Mouse (Mus musculus) MEL (cell line): ENCODE results near the gene Ncoa3. TPM values are rescaled to one million over a fixed set of nuclear protein-coding genes. Genes with fewer than 3 reads are reported as not detected.
A peak's percentile ranks its signal among the peaks of the same experiment; 100 is the strongest.

ENCODE experiments used
- DNase-seq: peaks from one replicate; pipeline ENCODE4 v3.0.0; 2011; ENCODE audit warnings: low read depth, low spot score
- H3K27ac ChIP-seq: 2 replicates; pipeline ENCODE4 v1.5.1; 2012; ENCODE audit warnings: low read depth, mild to moderate bottlenecking, control low read depth, low read length, moderate library complexity; ENCODE audit not compliant: control insufficient read depth
- H3K27me3 ChIP-seq, 2 experiments: fragments of 150-350 bp in 1 of 2; sonication (generic) in 1 of 2; 2 replicates each; pipeline ENCODE4 v1.6.1; 2012; ENCODE audit warnings: low read length in 2 of 2, mild to moderate bottlenecking in 2 of 2, improper control_type of control experiment in 1 of 2, moderate library complexity in 1 of 2; ENCODE audit not compliant: insufficient read depth in 2 of 2, control insufficient read depth in 1 of 2
- H3K36me3 ChIP-seq, 2 experiments: 2 replicates each; pipeline ENCODE4 v1.6.1; 2012 to 2014; ENCODE audit warnings: low read length in 2 of 2, improper control_type of control experiment in 1 of 2, inconsistent platforms in 1 of 2, mild to moderate bottlenecking in 1 of 2; ENCODE audit not compliant: insufficient read depth in 2 of 2, control insufficient read depth in 1 of 2
- H3K4me1 ChIP-seq, 2 experiments: fragments of 150-350 bp in 1 of 2; sonication (generic) in 1 of 2; 2 replicates each; pipeline ENCODE4 v1.6.1; 2012; ENCODE audit warnings: low read length in 2 of 2, improper control_type of control experiment in 1 of 2, mild to moderate bottlenecking in 1 of 2; ENCODE audit not compliant: insufficient read depth in 2 of 2, control insufficient read depth in 1 of 2
- H3K4me3 ChIP-seq, 2 experiments: fragments of 150-350 bp in 1 of 2; sonication (generic) in 1 of 2; 2 replicates each; pipeline ENCODE4 v1.5.1; 2012; ENCODE audit warnings: low read depth in 2 of 2, low read length in 2 of 2, mild to moderate bottlenecking in 2 of 2, moderate library complexity in 2 of 2, control low read depth in 1 of 2, improper control_type of control experiment in 1 of 2; ENCODE audit not compliant: control insufficient read depth in 1 of 2, insufficient read depth in 1 of 2
- H3K79me2 ChIP-seq: 2 replicates; pipeline ENCODE4 v1.6.1; 2012; ENCODE audit warnings: mild to moderate bottlenecking, low read length, moderate library complexity; ENCODE audit not compliant: control insufficient read depth, poor library complexity, insufficient read depth
- H3K9ac ChIP-seq: 2 replicates; pipeline ENCODE4 v1.6.1; 2012; ENCODE audit warnings: low read depth, mild to moderate bottlenecking, control low read depth, low read length, moderate library complexity; ENCODE audit not compliant: control insufficient read depth, poor library complexity, severe bottlenecking
- H3K9me3 ChIP-seq: fragments of 150-350 bp; sonication (generic); replicated peaks from 2 replicates; pipeline ENCODE4 v1.6.1; 2012; ENCODE audit warnings: mild to moderate bottlenecking, low read length, improper control_type of control experiment, moderate library complexity; ENCODE audit not compliant: insufficient read depth
- CHD1 ChIP-seq: IDR thresholded peaks from 2 replicates; pipeline ENCODE4 v1.6.1; 2012; ENCODE audit warnings: low read depth, mild to moderate bottlenecking, inconsistent platforms, low read length, improper control_type of control experiment
- CHD2 ChIP-seq: IDR thresholded peaks from 2 replicates; pipeline ENCODE4 v1.6.1; 2011; ENCODE audit warnings: low read length, improper control_type of control experiment
- CTCF ChIP-seq, 3 experiments: IDR thresholded peaks in 2 of 3; conservative IDR thresholded peaks in 1 of 3; 2 replicates each; pipeline ENCODE4 v1.5.1; 2011 to 2012; ENCODE audit warnings: low read length in 3 of 3, low read depth in 2 of 3, mild to moderate bottlenecking in 2 of 3, improper control_type of control experiment in 1 of 3, inconsistent platforms in 1 of 3, mixed read lengths in 1 of 3, moderate library complexity in 1 of 3; ENCODE audit not compliant: control insufficient read depth in 1 of 3, insufficient read depth in 1 of 3, poor library complexity in 1 of 3, severe bottlenecking in 1 of 3
- ELF1 ChIP-seq: IDR thresholded peaks from 2 replicates; pipeline ENCODE4 v1.6.1; 2014; ENCODE audit warnings: low read depth, mild to moderate bottlenecking, inconsistent platforms, low read length, improper control_type of control experiment, moderate library complexity
- ETS1 ChIP-seq: IDR thresholded peaks from 2 replicates; pipeline ENCODE4 v1.6.1; 2012; ENCODE audit warnings: low read depth, mild to moderate bottlenecking, inconsistent platforms, low read length, improper control_type of control experiment, moderate library complexity
- GABPA ChIP-seq: IDR thresholded peaks from 2 replicates; pipeline ENCODE4 v1.6.1; 2012; ENCODE audit warnings: low read depth, mild to moderate bottlenecking, inconsistent platforms, low read length, improper control_type of control experiment, moderate library complexity
- GATA1 ChIP-seq: IDR thresholded peaks from 2 replicates; pipeline ENCODE4 v1.6.1; 2011; ENCODE audit warnings: low read depth, low read length, improper control_type of control experiment
- HCFC1 ChIP-seq: IDR thresholded peaks from 2 replicates; pipeline ENCODE4 v1.6.1; 2012; ENCODE audit warnings: low read depth, mild to moderate bottlenecking, inconsistent platforms, low read length, improper control_type of control experiment, moderate library complexity
- JUND ChIP-seq: IDR thresholded peaks from 2 replicates; pipeline ENCODE4 v1.6.1; 2011; ENCODE audit warnings: low read depth, mild to moderate bottlenecking, improper control_type of control experiment, low read length
- MAFK ChIP-seq: IDR thresholded peaks from 2 replicates; pipeline ENCODE4 v1.6.1; 2011; ENCODE audit warnings: low read depth, mild to moderate bottlenecking, low read length, improper control_type of control experiment, borderline replicate concordance
- MAZ ChIP-seq: IDR thresholded peaks from 2 replicates; pipeline ENCODE4 v1.6.1; 2012; ENCODE audit warnings: low read depth, mild to moderate bottlenecking, inconsistent platforms, low read length, improper control_type of control experiment
- MEF2A ChIP-seq: IDR thresholded peaks from 2 replicates; pipeline ENCODE4 v1.6.1; 2014; ENCODE audit warnings: low read depth, mild to moderate bottlenecking, inconsistent platforms, low read length, improper control_type of control experiment; ENCODE audit not compliant: poor library complexity, insufficient replicate concordance, severe bottlenecking; ENCODE audit errors: extremely low read depth
- MXI1 ChIP-seq: IDR thresholded peaks from 2 replicates; pipeline ENCODE4 v1.6.1; 2011; ENCODE audit warnings: mild to moderate bottlenecking, low read depth, low read length, improper control_type of control experiment
- MYB ChIP-seq: IDR thresholded peaks from 2 replicates; pipeline ENCODE4 v1.6.1; 2011; ENCODE audit warnings: mild to moderate bottlenecking, low read depth, low read length, improper control_type of control experiment
- MYC ChIP-seq: IDR thresholded peaks from 2 replicates; pipeline ENCODE4 v1.6.1; 2011; ENCODE audit warnings: low read depth, mild to moderate bottlenecking, low read length, improper control_type of control experiment, moderate library complexity
- NRF1 ChIP-seq: IDR thresholded peaks from 2 replicates; pipeline ENCODE4 v1.6.1; 2014; ENCODE audit warnings: low read depth, mild to moderate bottlenecking, inconsistent platforms, low read length, improper control_type of control experiment, moderate library complexity; ENCODE audit not compliant: poor library complexity, insufficient read depth, severe bottlenecking
- POLR2A ChIP-seq, 2 experiments: IDR thresholded peaks; 2 replicates each; pipeline ENCODE4 v1.6.1; 2011 to 2012; ENCODE audit warnings: low read length in 2 of 2, mild to moderate bottlenecking in 2 of 2, control low read depth in 1 of 2, improper control_type of control experiment in 1 of 2, low read depth in 1 of 2, moderate library complexity in 1 of 2; ENCODE audit not compliant: control insufficient read depth in 1 of 2, insufficient read depth in 1 of 2, poor library complexity in 1 of 2
- POLR2AphosphoS2 ChIP-seq: IDR thresholded peaks from 2 replicates; pipeline ENCODE4 v1.6.1; 2011; ENCODE audit warnings: low read length, improper control_type of control experiment
- RAD21 ChIP-seq: IDR thresholded peaks from 2 replicates; pipeline ENCODE4 v1.6.1; 2011; ENCODE audit warnings: mild to moderate bottlenecking, low read depth, low read length, improper control_type of control experiment
- SIN3A ChIP-seq: IDR thresholded peaks from 2 replicates; pipeline ENCODE4 v1.6.1; 2012; ENCODE audit warnings: low read length, improper control_type of control experiment, inconsistent platforms
- SMC3 ChIP-seq: IDR thresholded peaks from 2 replicates; pipeline ENCODE4 v1.6.1; 2011; ENCODE audit warnings: low read depth, low read length, improper control_type of control experiment
- TCF12 ChIP-seq: IDR thresholded peaks from 2 replicates; pipeline ENCODE4 v1.6.1; 2014; ENCODE audit warnings: low read depth, mild to moderate bottlenecking, inconsistent platforms, low read length, improper control_type of control experiment, moderate library complexity
- ZMIZ1 ChIP-seq: IDR thresholded peaks from 2 replicates; pipeline ENCODE4 v1.6.1; 2012; ENCODE audit warnings: low read depth, mild to moderate bottlenecking, inconsistent platforms, low read length, improper control_type of control experiment, moderate library complexity
- ZNF384 ChIP-seq: IDR thresholded peaks from 2 replicates; pipeline ENCODE4 v1.6.1; 2012; ENCODE audit warnings: low read depth, mild to moderate bottlenecking, inconsistent platforms, low read length, improper control_type of control experiment
- polyA plus RNA-seq, 2 experiments: library from polyadenylated mRNA; stranded (reverse) in 1 of 2; unstranded in 1 of 2; fragments of >175 nt in 1 of 2; fragments of >200 nt in 1 of 2; gene quantifications; 2 replicates each; pipeline versions ENCODE4 v1.2.1 to v1.2.4; 2012; ENCODE audit warnings: low replicate concordance in 2 of 2, low read depth in 1 of 2; ENCODE audit not compliant: insufficient read length in 2 of 2, insufficient read depth in 1 of 2, missing spikeins in 1 of 2
- total RNA-seq: library from RNA; depleted of rRNA; stranded (reverse); fragments of 300-350 nt; gene quantifications from 2 replicates; pipeline ENCODE4 v1.2.3, GENCODE M21; 2012

The Ncoa3 gene
- total and polyA plus RNA-seq, 3 experiments: 5.7 to 19.8 (median 10.3) TPM

DNA sequence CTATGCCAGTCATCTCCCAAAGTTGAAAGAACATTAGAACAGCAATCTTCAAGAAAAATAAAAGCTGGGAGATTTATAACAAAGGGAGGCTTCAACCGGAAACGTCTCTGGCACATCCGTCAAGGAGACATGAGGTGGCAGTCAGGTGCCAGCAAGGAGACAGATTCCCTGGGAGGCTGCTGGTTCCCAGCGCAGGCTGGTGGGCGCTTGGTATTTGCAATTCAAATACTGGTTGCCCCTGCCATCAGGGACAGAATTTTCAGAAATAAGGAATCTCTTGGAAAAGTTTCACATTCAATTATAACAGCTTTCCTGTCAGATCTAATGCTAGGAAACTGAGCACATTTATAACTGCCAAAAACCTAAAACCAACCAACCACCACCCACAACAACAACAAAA lies 115.5 kb downstream of the Ncoa3 start:
- H3K27ac ChIP-seq: no peak overlapping the region
- DNase-seq: no peak
- TF ChIP-seq CHD1 (no peak), CHD2 (no peak), SIN3A (no peak), NRF1 (no peak), MEF2A (no peak), POLR2AphosphoS2 (no peak), MYC (no peak), HCFC1 (no peak), ZMIZ1 (no peak), MAZ (no peak)
- H3K4me3 ChIP-seq: no peak overlapping the region
- H3K79me2 ChIP-seq: no peaks in the 10 kb centered on the region
- H3K36me3 ChIP-seq: no peaks in the 10 kb centered on the region
- no peaks in the 10 kb centered on the region for H3K4me1 ChIP-seq
- H3K9ac ChIP-seq: no peak overlapping the region
- H3K9me3 ChIP-seq: no peaks in the 10 kb centered on the region
- H3K27me3 ChIP-seq: no peaks in the 10 kb centered on the region

- H3K27ac ChIP-seq: no peak overlapping the region
- TF ChIP-seq ELF1 (no peak), ZNF384 (no peak), CTCF (IDR thresholded peaks at IDR 0.05 in 2 of 3, conservative IDR thresholded peaks at IDR 0.05 in 1 of 3; ENCODE audit: control insufficient read depth in 1 of 3, insufficient read depth in 1 of 3, low read depth in 2 of 3, low read length in 3 of 3, poor library complexity in 1 of 3, severe bottlenecking in 1 of 3) (peak; percentile 46 to 58 (median 54)), RAD21 (peak; percentile 34)
- no peak overlapping the region for H3K9ac ChIP-seq
- no peaks in the 10 kb centered on the region for H3K4me1 ChIP-seq
- no peaks in the 10 kb centered on the region for H3K9me3 ChIP-seq
- H3K79me2 ChIP-seq: no peaks in the 10 kb centered on the region
- DNase-seq: peak; percentile 29
- H3K36me3 ChIP-seq: no peaks in the 10 kb centered on the region
- H3K27me3 ChIP-seq: no peaks in the 10 kb centered on the region
- no peak overlapping the region for H3K4me3 ChIP-seq
Observed at GRCm38 (mm10) chr2:166108326-166108725, 115.9 kb downstream of the Ncoa3 start.

- no peaks in the 10 kb centered on the region for H3K9me3 ChIP-seq
- H3K27me3 ChIP-seq: no peaks in the 10 kb centered on the region
- H3K4me3 ChIP-seq: no peak overlapping the region
- no peak overlapping the region for H3K27ac ChIP-seq
- TF ChIP-seq CTCF (IDR thresholded peaks at IDR 0.05 in 2 of 3, conservative IDR thresholded peaks at IDR 0.05 in 1 of 3; ENCODE audit: control insufficient read depth in 1 of 3, insufficient read depth in 1 of 3, low read depth in 2 of 3, low read length in 3 of 3, poor library complexity in 1 of 3, severe bottlenecking in 1 of 3) (no peak), MAFK (no peak), SMC3 (no peak), CHD2 (no peak), MXI1 (no peak), GATA1 (no peak), POLR2A (IDR thresholded peaks at IDR 0.05; ENCODE audit: control insufficient read depth in 1 of 2, insufficient read depth in 1 of 2, low read depth in 1 of 2, low read length in 2 of 2, poor library complexity in 1 of 2) (no peak), TCF12 (no peak), MEF2A (no peak), MYB (no peak), ZNF384 (no peak), GABPA (no peak), ETS1 (no peak), SIN3A (no peak), JUND (no peak), RAD21 (no peak)
- TF ChIP-seq, all 39 proteins: peak for 0
- DNase-seq: no peak
- H3K79me2 ChIP-seq: no peaks in the 10 kb centered on the region
- no peaks in the 10 kb centered on the region for H3K36me3 ChIP-seq
- H3K9ac ChIP-seq: no peak overlapping the region
- no peaks in the 10 kb centered on the region for H3K4me1 ChIP-seq
Observed at GRCm38 (mm10) chr2:166110764-166111163, 118.3 kb downstream of the Ncoa3 start.
